ENCODE assay signal across 9 mouse cellular contexts in genomic region chr19:17256388-17256787, GRCm38 (mm10).
A peak's percentile ranks its signal among the peaks of the same experiment; 100 is the strongest.
DNase-seq lines count a peak whose midpoint lies in the region; ATAC-seq and TF ChIP-seq lines count a peak whose summit lies in the region.
"Had no signal": no experiment of that assay in that cellular context is flagged by ENCODE, and none has a peak within 500 bp of the region (broad histone marks: within the 10 kb centered on the region; RNA-seq: fewer than 3 reads in every experiment).

No protein-coding gene starts in this region.

- TF ChIP-seq CTCF in intestine, postnatal 0 days (IDR thresholded peaks at IDR 0.05; ENCODE audit: low read depth), result no peak

- no peak for TF ChIP-seq POLR2A in myocyte (IDR thresholded peaks at IDR 0.05; ENCODE audit: insufficient read length, low read depth)

- H3K27me3 ChIP-seq in intestine, embryonic 14.5 days (replicated peaks; ENCODE audit: control insufficient read depth, insufficient read depth, low read length), result no peaks in the 10 kb centered on the region
- no peaks in the 10 kb centered on the region for H3K27me3 ChIP-seq in intestine, postnatal 0 days (replicated peaks; ENCODE audit: control insufficient read depth, insufficient read depth, low read length)
- H3K27me3 ChIP-seq in embryonic facial prominence, embryonic 14.5 days (replicated peaks; ENCODE audit: control insufficient read depth, insufficient read depth, low read length), result no peaks in the 10 kb centered on the region
- H3K27me3 ChIP-seq in myocyte (ENCODE audit: control insufficient read depth, insufficient read depth, insufficient read length), result no peaks in the 10 kb centered on the region
- H3K27me3 ChIP-seq: limb, embryonic 15.5 days had no signal

- no peak overlapping the region for H3K4me3 ChIP-seq in intestine, embryonic 14.5 days (ENCODE audit: low read depth, low read length)
- no peak overlapping the region for H3K4me3 ChIP-seq in intestine, postnatal 0 days (ENCODE audit: low read depth, low read length)
- no peak overlapping the region for H3K4me3 ChIP-seq in embryonic facial prominence, embryonic 14.5 days (ENCODE audit: low read depth, low read length)
- no peak overlapping the region for H3K4me3 ChIP-seq in myocyte
- H3K4me3 ChIP-seq: limb, embryonic 15.5 days had no signal

- no peak overlapping the region for H3K27ac ChIP-seq in intestine, embryonic 14.5 days (ENCODE audit: low read depth)
- no peak overlapping the region for H3K27ac ChIP-seq in intestine, postnatal 0 days (ENCODE audit: low read depth, low read length)
- H3K27ac ChIP-seq in embryonic facial prominence, embryonic 14.5 days (replicated peaks; ENCODE audit: low read depth, low read length), result no peak overlapping the region
- H3K27ac ChIP-seq: limb, embryonic 15.5 days had no signal

- no peak overlapping the region for H3K4me2 ChIP-seq in intestine, embryonic 14.5 days (ENCODE audit: low read length)
- no peak overlapping the region for H3K4me2 ChIP-seq in intestine, postnatal 0 days (replicated peaks; ENCODE audit: low read depth)
- H3K4me2 ChIP-seq in embryonic facial prominence, embryonic 14.5 days (ENCODE audit: low read depth, low read length), result no peak overlapping the region
- peak overlapping the region; percentile 72 for H3K4me2 ChIP-seq in myocyte (ENCODE audit: low read depth)
- H3K4me2 ChIP-seq: limb, embryonic 15.5 days had no signal

- no peaks in the 10 kb centered on the region for H3K9me3 ChIP-seq in intestine, embryonic 14.5 days (ENCODE audit: control insufficient read depth, low read length)
- H3K9me3 ChIP-seq in intestine, postnatal 0 days (ENCODE audit: control insufficient read depth), result no peaks in the 10 kb centered on the region
- H3K9me3 ChIP-seq in embryonic facial prominence, embryonic 14.5 days (ENCODE audit: control insufficient read depth, low read length), result no peaks in the 10 kb centered on the region
- H3K9me3 ChIP-seq: limb, embryonic 15.5 days had no signal

- DNase-seq in intestine, embryonic 14.5 days (ENCODE audit: low spot score), result no peak
- DNase-seq in A20 (ENCODE audit: low read depth, low spot score), result peak; percentile 86
- DNase-seq in embryonic facial prominence, embryonic 14.5 days (ENCODE audit: low spot score), result peak; percentile 26
- no peak for DNase-seq in adrenal gland, adult 2 months
- no peak for DNase-seq in urinary bladder, postnatal 10 days (ENCODE audit: low spot score)
- no peak for DNase-seq in frontal cortex, postnatal 10 days (ENCODE audit: low spot score in 2 of 2)

- H3K9ac ChIP-seq in intestine, embryonic 14.5 days (ENCODE audit: low read length), result no peak overlapping the region
- no peak overlapping the region for H3K9ac ChIP-seq in intestine, postnatal 0 days (ENCODE audit: low read depth, low read length)
- H3K9ac ChIP-seq in embryonic facial prominence, embryonic 14.5 days (ENCODE audit: low read depth, low read length), result no peak overlapping the region
- H3K9ac ChIP-seq: limb, embryonic 15.5 days had no signal

- no peaks in the 10 kb centered on the region for H3K36me3 ChIP-seq in intestine, embryonic 14.5 days (ENCODE audit: control insufficient read depth, insufficient read depth, low read length)
- no peaks in the 10 kb centered on the region for H3K36me3 ChIP-seq in intestine, postnatal 0 days (ENCODE audit: control insufficient read depth, insufficient read depth)
- H3K36me3 ChIP-seq in embryonic facial prominence, embryonic 14.5 days (ENCODE audit: control insufficient read depth, insufficient read depth, low read length), result no peaks in the 10 kb centered on the region
- H3K36me3 ChIP-seq in myocyte (ENCODE audit: control insufficient read depth, insufficient read depth), result no peaks in the 10 kb centered on the region
- H3K36me3 ChIP-seq: limb, embryonic 15.5 days had no signal

- peak; percentile 53; the same call in 1 of the 2 replicates for ATAC-seq in intestine, embryonic 14.5 days (replicated peaks; ENCODE audit: low FRiP score, low TSS enrichment, low read depth)
- no peak; the same call in 1 of the 2 replicates for ATAC-seq in intestine, postnatal 0 days
- 0 out of 2 replicates have a peak, but pooled peaks have one; percentile 26 for ATAC-seq in embryonic facial prominence, embryonic 14.5 days (ENCODE audit: low read depth)

- H3K79me2 ChIP-seq in myocyte (ENCODE audit: control insufficient read depth, insufficient read depth), result no peaks in the 10 kb centered on the region

- 61% methylated on average over 8 of the region's 8 CpGs for WGBS in intestine, embryonic 14.5 days
- 53% methylated on average over 8 of the region's 8 CpGs for WGBS in intestine, postnatal 0 days
- WGBS in embryonic facial prominence, embryonic 14.5 days, result 80% methylated on average over 8 of the region's 8 CpGs

- H3ac ChIP-seq in myocyte (ENCODE audit: control insufficient read depth, insufficient read length), result no peak overlapping the region

- no peaks in the 10 kb centered on the region for H3K4me1 ChIP-seq in intestine, embryonic 14.5 days (replicated peaks; ENCODE audit: control insufficient read depth, insufficient read depth, low read length)
- H3K4me1 ChIP-seq in intestine, postnatal 0 days (replicated peaks; ENCODE audit: control insufficient read depth, insufficient read depth, low read length), result no peaks in the 10 kb centered on the region
- no peaks in the 10 kb centered on the region for H3K4me1 ChIP-seq in embryonic facial prominence, embryonic 14.5 days (ENCODE audit: control insufficient read depth, insufficient read depth, low read length)
- H3K4me1 ChIP-seq: limb, embryonic 15.5 days had no signal

TF ChIP-seq in myocyte, 11 proteins besides CTCF, POLR2A, EP300 and RAD21:
- TF ChIP-seq E2F4 (IDR thresholded peaks at IDR 0.05; ENCODE audit: insufficient read depth) (no peak), SRF (IDR thresholded peaks at IDR 0.05; ENCODE audit: control insufficient read depth, insufficient read length, low read depth) (no peak), TCF3 (IDR thresholded peaks at IDR 0.05; ENCODE audit: insufficient read length, low read depth) (no peak), USF1 (IDR thresholded peaks at IDR 0.05; ENCODE audit: low read depth) (no peak), REST (IDR thresholded peaks at IDR 0.05; ENCODE audit: insufficient read depth, insufficient read length) (no peak), TCF12 (IDR thresholded peaks at IDR 0.05; ENCODE audit: insufficient read depth, poor library complexity, severe bottlenecking) (no peak), MYOD1 (IDR thresholded peaks at IDR 0.05; ENCODE audit: control insufficient read depth in 1 of 3, insufficient read length in 2 of 3, low read depth in 2 of 3) (no peak), POLR2AphosphoS2 (IDR thresholded peaks at IDR 0.05; ENCODE audit: insufficient read length, low read depth) (no peak)

Comparison
In these comparisons a context has a peak if more than half of its experiments do, and no peak if none do; other contexts are left out.
1. DNase-seq: peak in A20 (single experiment) and embryonic facial prominence, embryonic 14.5 days (single experiment); none in intestine, embryonic 14.5 days (single experiment), adrenal gland, adult 2 months (single experiment), urinary bladder, postnatal 10 days (single experiment) and frontal cortex, postnatal 10 days (0 of 2).